Mouse (Mus musculus) liver, adult (tissue): ENCODE data around the gene Tmem59.

Experiments used
- GATA4 ChIP-seq: IDR thresholded peaks from 2 replicates; pipeline ENCODE4 v1.6.1; 2014; ENCODE audit warnings: mild to moderate bottlenecking, low read length; ENCODE audit not compliant: insufficient replicate concordance

Gene Tmem59

GRCm38 (mm10) chr4:107207016-107207415 is 28.8 kb downstream of the Tmem59 start:
- TF ChIP-seq GATA4: no peak

GRCm38 (mm10) chr4:107208880-107209279 is 30.7 kb downstream of the Tmem59 start, which contains the start of gene Ldlrad1:
Ldlrad1 (plus strand) TSS chr4:107209180.
- TF ChIP-seq GATA4: no peak

GRCm38 (mm10) chr4:107210483-107211097 is 32.4 kb downstream of the Tmem59 start:
- TF ChIP-seq GATA4: no peak

GRCm38 (mm10) chr4:107211465-107211864 is 33.3 kb downstream of the Tmem59 start:
- TF ChIP-seq GATA4: no peak

- no peak for TF ChIP-seq GATA4
Observed at GRCm38 (mm10) chr4:107211936-107212335, 33.7 kb downstream of the Tmem59 start.

GRCm38 (mm10) chr4:107213279-107214011 is 35.2 kb downstream of the Tmem59 start:
- no peak for TF ChIP-seq GATA4

- no peak for TF ChIP-seq GATA4
Observed at GRCm38 (mm10) chr4:107217574-107217973, 39.4 kb downstream of the Tmem59 start.

- TF ChIP-seq GATA4: no peak
Observed at GRCm38 (mm10) chr4:107221524-107221923, 43.3 kb downstream of the Tmem59 start.

GRCm38 (mm10) chr4:107223225-107224204 is 45.3 kb downstream of the Tmem59 start:
- TF ChIP-seq GATA4: no peak

- TF ChIP-seq GATA4: no peak
Observed at GRCm38 (mm10) chr4:107226313-107226712, 48.1 kb downstream of the Tmem59 start.

GRCm38 (mm10) chr4:107232219-107232618 is 54.0 kb downstream of the Tmem59 start:
- no peak for TF ChIP-seq GATA4

GRCm38 (mm10) chr4:107238253-107238652 is 60.1 kb downstream of the Tmem59 start:
- TF ChIP-seq GATA4: no peak

- TF ChIP-seq GATA4: no peak
Observed at GRCm38 (mm10) chr4:107240196-107240595, 62.0 kb downstream of the Tmem59 start.

- no peak for TF ChIP-seq GATA4
Observed at GRCm38 (mm10) chr4:107243365-107244333, 65.5 kb downstream of the Tmem59 start.
